Mouse (Mus musculus) testis, adult 2 months (tissue): ENCODE measurements around the gene Ptprb. TPM values are rescaled to one million over a fixed set of nuclear protein-coding genes. Genes with fewer than 3 reads are reported as not detected.

Source experiments
- H3K27ac ChIP-seq: fragments of 200-500 bp; 2 replicates; pipeline ENCODE4 v1.5.1; 2012; ENCODE audit warnings: low read depth, low read length; ENCODE audit not compliant: control insufficient read depth, insufficient read depth
- H3K27me3 ChIP-seq: fragments of 200-500 bp; 2 replicates; pipeline ENCODE4 v1.6.1; 2012; ENCODE audit warnings: mild to moderate bottlenecking, low read length, moderate library complexity; ENCODE audit not compliant: control insufficient read depth, insufficient read depth
- H3K36me3 ChIP-seq: fragments of 200-500 bp; 2 replicates; pipeline ENCODE4 v1.6.1; 2012; ENCODE audit warnings: mild to moderate bottlenecking, low read length; ENCODE audit not compliant: control insufficient read depth, insufficient read depth
- H3K4me1 ChIP-seq: fragments of 200-500 bp; 2 replicates; pipeline ENCODE4 v1.6.1; 2012; ENCODE audit warnings: low read length; ENCODE audit not compliant: control insufficient read depth, insufficient read depth
- H3K4me3 ChIP-seq: fragments of 200-500 bp; 2 replicates; pipeline ENCODE4 v1.5.1; 2012; ENCODE audit warnings: low read depth, mild to moderate bottlenecking, low read length, moderate library complexity, mixed read lengths; ENCODE audit not compliant: control insufficient read depth
- CTCF ChIP-seq: fragments of 200-500 bp; IDR thresholded peaks from 2 replicates; pipeline ENCODE4 v1.5.1; 2012; ENCODE audit warnings: low read depth, mild to moderate bottlenecking, inconsistent platforms, low read length, moderate library complexity; ENCODE audit not compliant: control insufficient read depth, insufficient read depth, insufficient replicate concordance
- POLR2A ChIP-seq: fragments of 200-500 bp; IDR thresholded peaks from 2 replicates; pipeline ENCODE4 v1.6.1; 2012; ENCODE audit warnings: low read depth, mild to moderate bottlenecking, inconsistent platforms, low read length, moderate library complexity; ENCODE audit not compliant: control insufficient read depth
- polyA plus RNA-seq: library from polyadenylated mRNA; depleted of rRNA; stranded (reverse); fragments of >200 nt; gene quantifications from 2 replicates; pipeline ENCODE4 v1.2.3, GENCODE M21; 2012; rRNA removed

The Ptprb gene
- polyA plus RNA-seq, 1 experiment = 1.0 TPM

DNA sequence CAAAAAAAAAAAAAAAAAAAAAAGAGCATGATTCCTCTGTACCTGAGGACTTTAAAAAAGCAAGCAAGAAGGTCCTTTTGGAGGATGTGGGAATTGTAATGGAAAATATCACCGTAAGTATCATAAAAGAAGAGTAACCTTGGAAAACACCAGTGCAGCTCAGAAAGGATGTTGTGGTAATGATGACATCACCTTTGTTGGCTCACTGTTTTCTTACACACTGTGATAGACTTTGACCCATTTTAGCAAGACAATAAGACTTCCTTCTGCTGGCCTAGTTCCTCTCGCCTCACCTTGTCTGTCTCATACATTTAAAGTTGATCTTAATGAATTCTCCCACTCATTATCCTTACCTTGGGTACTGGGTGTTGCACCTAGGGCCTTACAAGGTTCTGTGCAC lies 147.2 kb downstream of the Ptprb start:
- H3K27ac ChIP-seq = no peak overlapping the region
- H3K36me3 ChIP-seq = no peaks in the 10 kb centered on the region
- TF ChIP-seq CTCF (no peak), POLR2A (no peak)
- H3K4me3 ChIP-seq = no peak overlapping the region
- H3K4me1 ChIP-seq = peaks cover 5% of the 10 kb centered on the region; the same call in 1 of the 2 replicates
- H3K27me3 ChIP-seq = no peaks in the 10 kb centered on the region

DNA sequence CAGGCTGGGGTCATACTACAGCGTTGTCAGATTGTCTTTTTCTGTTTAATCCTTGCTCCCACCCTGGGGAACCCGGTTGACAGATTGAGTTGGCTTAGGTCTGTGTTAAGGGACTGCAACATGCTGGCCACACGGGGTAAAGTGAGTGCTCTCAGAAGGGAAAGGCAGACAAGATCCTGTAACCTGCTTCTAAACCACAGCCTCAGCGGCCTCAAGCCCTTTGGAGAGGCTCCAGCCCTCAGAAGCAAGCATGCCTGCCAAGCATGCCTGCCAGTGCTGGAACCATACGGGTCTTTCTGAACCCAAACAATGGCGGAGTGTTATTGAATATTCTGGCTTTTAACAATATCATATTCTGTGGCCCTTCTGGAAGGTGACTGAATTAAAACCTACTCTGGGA lies 149.6 kb downstream of the Ptprb start:
- Histone ChIP-seq H3K4me3 (no peak overlapping the region), H3K27ac (no peak overlapping the region), H3K4me1 (peaks cover 5% of the 10 kb centered on the region), H3K36me3 (no peaks in the 10 kb centered on the region), H3K27me3 (no peaks in the 10 kb centered on the region)
- TF ChIP-seq POLR2A (no peak), CTCF (no peak)

DNA sequence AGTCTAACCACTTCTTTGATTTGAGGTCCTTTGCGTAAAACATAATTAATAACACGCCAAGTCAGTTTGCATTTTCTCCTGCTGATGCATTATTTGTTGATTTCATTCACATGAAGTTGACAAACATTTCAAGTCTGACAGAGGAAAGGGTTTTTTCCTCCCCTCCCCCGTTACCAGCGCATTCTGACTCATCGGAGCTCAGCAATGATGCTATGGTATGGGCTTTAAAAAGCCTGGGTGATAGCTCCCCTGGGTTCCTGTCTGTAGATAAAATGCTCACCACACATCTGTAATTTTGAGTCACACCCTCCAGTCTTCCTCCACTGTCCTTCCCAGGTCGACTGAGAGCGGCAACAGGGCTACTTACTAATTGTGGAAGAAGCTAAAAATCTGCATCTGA lies 150.9 kb downstream of the Ptprb start:
- H3K27ac ChIP-seq = no peak overlapping the region
- H3K4me1 ChIP-seq = peaks cover 5% of the 10 kb centered on the region
- H3K27me3 ChIP-seq = no peaks in the 10 kb centered on the region
- no peak for TF ChIP-seq CTCF
- TF ChIP-seq POLR2A = no peak
- H3K36me3 ChIP-seq = no peaks in the 10 kb centered on the region
- no peak overlapping the region for H3K4me3 ChIP-seq

DNA sequence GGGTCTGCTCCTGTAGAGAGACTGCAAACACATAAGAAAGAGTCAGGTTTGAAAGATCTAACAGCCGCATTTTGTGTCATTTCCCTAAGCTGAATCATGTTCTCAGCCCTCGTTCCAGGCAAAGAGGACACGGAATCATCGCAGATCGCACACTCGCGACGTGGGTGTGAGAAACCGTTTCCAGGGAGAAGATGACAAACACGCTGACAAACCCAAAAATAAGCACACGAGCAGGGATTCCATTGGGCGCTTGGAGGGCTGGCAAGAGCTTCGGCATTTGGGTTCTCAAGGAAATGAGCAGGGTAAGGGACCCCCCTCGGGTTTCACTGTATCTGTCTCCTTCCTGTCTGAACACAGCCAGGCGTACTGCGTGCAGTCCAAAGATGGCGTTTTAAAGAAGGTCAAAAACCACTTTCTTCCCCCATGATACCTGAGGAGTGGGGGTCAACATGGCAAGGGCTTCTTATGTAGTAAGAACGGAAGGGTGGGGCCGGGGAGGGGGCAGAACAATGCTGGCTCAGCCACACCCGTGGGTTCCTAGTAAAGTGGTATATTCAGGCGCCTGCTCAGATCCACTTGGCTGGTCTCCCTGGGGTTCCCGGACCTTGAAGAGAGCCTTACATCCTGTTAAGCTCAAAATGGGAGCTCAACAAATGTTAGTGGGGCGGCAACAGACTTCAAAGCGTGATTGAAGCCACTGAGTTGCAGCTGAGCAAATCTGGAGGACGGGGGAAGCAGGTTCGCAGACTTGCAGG lies 152.9 kb downstream of the Ptprb start:
- no peaks in the 10 kb centered on the region for H3K36me3 ChIP-seq
- no peak overlapping the region; the same call in 1 of the 2 replicates for H3K4me3 ChIP-seq
- no peak for TF ChIP-seq POLR2A
- TF ChIP-seq CTCF = no peak

DNA sequence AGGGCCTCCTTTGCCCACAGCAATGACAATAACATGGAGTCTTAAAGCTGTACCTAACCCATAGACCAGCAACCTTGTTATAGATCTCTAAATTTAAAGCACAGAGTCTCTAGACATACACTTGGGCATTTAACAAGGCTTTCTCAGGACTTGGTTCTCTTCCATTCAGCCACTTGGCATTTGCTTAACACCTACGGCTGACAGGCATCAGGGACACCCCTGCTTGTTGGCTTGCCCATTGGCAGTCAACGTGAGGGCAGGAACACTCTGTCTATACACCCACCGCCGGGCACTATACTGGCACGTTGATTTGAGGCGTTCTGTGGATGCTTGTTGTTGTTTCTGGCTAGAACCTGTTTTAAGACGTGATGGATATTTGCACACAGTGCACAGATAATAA lies 157.1 kb downstream of the Ptprb start:
- Histone ChIP-seq H3K27me3 (no peaks in the 10 kb centered on the region), H3K27ac (no peak overlapping the region), H3K4me1 (peaks cover 5% of the 10 kb centered on the region), H3K4me3 (no peak overlapping the region), H3K36me3 (no peaks in the 10 kb centered on the region)
- TF ChIP-seq POLR2A (no peak), CTCF (no peak)

More for the DNA sequence above, 152.9 kb downstream of the Ptprb start:
- no peaks in the 10 kb centered on the region for H3K27me3 ChIP-seq
- H3K4me1 ChIP-seq = peaks cover 5% of the 10 kb centered on the region
- H3K27ac ChIP-seq = no peak overlapping the region

DNA sequence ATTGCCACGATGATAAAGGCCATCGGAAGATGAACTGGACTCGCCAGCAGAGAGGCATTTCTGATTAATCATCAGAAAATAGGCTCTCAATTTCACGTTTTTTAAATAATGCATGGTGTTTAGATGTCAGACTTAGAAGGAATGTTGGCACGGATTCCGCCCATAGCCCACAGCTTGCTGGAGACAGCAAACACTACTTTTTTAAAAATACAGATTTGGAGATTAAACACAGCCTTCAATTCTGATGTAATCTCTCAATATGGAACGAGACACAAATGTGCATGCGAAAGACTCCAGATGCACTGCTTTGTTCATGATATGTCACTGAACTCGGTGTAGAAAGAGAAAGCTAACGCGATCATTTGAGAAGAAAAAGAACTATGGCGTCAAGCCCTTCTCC lies 160.1 kb downstream of the Ptprb start:
- Histone ChIP-seq H3K27me3 (no peaks in the 10 kb centered on the region), H3K36me3 (no peaks in the 10 kb centered on the region), H3K4me3 (no peak overlapping the region), H3K4me1 (no peaks in the 10 kb centered on the region), H3K27ac (no peak overlapping the region)
- no peak for TF ChIP-seq POLR2A
- TF ChIP-seq CTCF = no peak

Other genes starting within 250 kb of the Ptprb start
- 45.7 and 46.6 TPM in 2 replicates for gene 4933416C03Rik, start 161.6 kb upstream of the Ptprb start, polyA plus RNA-seq
- gene Kcnmb4, start 198.4 kb downstream of the Ptprb start, polyA plus RNA-seq = 145 and 169 TPM in 2 replicates